Mouse (Mus musculus) E14TG2a.4 (cell line): ENCODE data around the gene Mcpt4.

Experiments used
- CTCF ChIP-seq: conservative IDR thresholded peaks from 2 replicates; pipeline ENCODE4 v1.5.1; 2014; ENCODE audit warnings: low read length
- NANOG ChIP-seq: IDR thresholded peaks from 2 replicates; pipeline ENCODE4 v1.6.1; 2014; ENCODE audit warnings: borderline replicate concordance, low read length, mixed read lengths
- POU5F1 ChIP-seq: IDR thresholded peaks from 2 replicates; pipeline ENCODE4 v1.6.1; 2014; ENCODE audit warnings: low read length, borderline replicate concordance

- TF ChIP-seq CTCF (no peak), NANOG (no peak), POU5F1 (no peak)
Measured at GRCm38 (mm10) chr14:56103452-56103851, 41.3 kb upstream of the Mcpt4 start.
